Mouse (Mus musculus) 416B (cell line): ENCODE measurements around the gene Rdh9.
"Not testable (repeated sequence)": the region's sequence is repeated elsewhere in the genome, so short reads cannot be mapped to it uniquely, and the experiment has no call there.

Experiments
- DNase-seq: peaks from one replicate; pipeline ENCODE4 v3.0.0; 2011; ENCODE audit warnings: low read depth

The Rdh9 gene

GRCm38 (mm10) chr10:127759181-127760110 lies 16.7 kb upstream of the Rdh9 start, which contains the start of the genes Rdh1 and Rdh16f1:
Rdh1 (plus strand) TSS chr10:127759721.
Rdh16f1 (plus strand) TSS chr10:127759787.
- DNase-seq, result peak; percentile 91

- not testable (repeated sequence) for DNase-seq
These were observed 13.3 kb upstream of the Rdh9 start for GRCm38 (mm10) chr10:127762926-127763325.

- no peak for DNase-seq
These were observed 12.1 kb upstream of the Rdh9 start for GRCm38 (mm10) chr10:127763914-127764680.

GRCm38 (mm10) chr10:127766564-127766963 lies 9.6 kb upstream of the Rdh9 start:
- DNase-seq, result no peak

GRCm38 (mm10) chr10:127782321-127782720 lies 6.1 kb downstream of the Rdh9 start:
- DNase-seq, result not testable (repeated sequence)

- DNase-seq, result not testable (repeated sequence)
These were observed 9.2 kb downstream of the Rdh9 start for GRCm38 (mm10) chr10:127785411-127785810.

GRCm38 (mm10) chr10:127799295-127799694 lies 23.1 kb downstream of the Rdh9 start:
- no peak for DNase-seq

GRCm38 (mm10) chr10:127800891-127801290 lies 24.7 kb downstream of the Rdh9 start, which contains the start of gene Rdh16:
Rdh16 (plus strand) TSS chr10:127801152.
- no peak for DNase-seq

GRCm38 (mm10) chr10:127801612-127802011 lies 25.4 kb downstream of the Rdh9 start:
- no peak for DNase-seq

GRCm38 (mm10) chr10:127802236-127802635 lies 26.1 kb downstream of the Rdh9 start:
- DNase-seq, result no peak

- DNase-seq, result no peak
These were observed 28.2 kb downstream of the Rdh9 start for GRCm38 (mm10) chr10:127804416-127804815.

- no peak for DNase-seq
These were observed 39.7 kb downstream of the Rdh9 start for GRCm38 (mm10) chr10:127815888-127816287.

- not testable (repeated sequence) for DNase-seq
These were observed 41.2 kb downstream of the Rdh9 start for GRCm38 (mm10) chr10:127817268-127817910.

GRCm38 (mm10) chr10:127821806-127822205 lies 45.6 kb downstream of the Rdh9 start:
- not testable (repeated sequence) for DNase-seq

- peak; percentile 75 for DNase-seq
These were observed 49.2 kb downstream of the Rdh9 start for GRCm38 (mm10) chr10:127825386-127825785.

- no peak for DNase-seq
These were observed 52.9 kb downstream of the Rdh9 start for GRCm38 (mm10) chr10:127829121-127829520.

- DNase-seq, result not testable (repeated sequence)
These were observed 58.0 kb downstream of the Rdh9 start for GRCm38 (mm10) chr10:127834186-127834585.

- no peak for DNase-seq
These were observed 59.1 kb downstream of the Rdh9 start for GRCm38 (mm10) chr10:127835292-127835691.

- not testable (repeated sequence) for DNase-seq
These were observed 61.6 kb downstream of the Rdh9 start for GRCm38 (mm10) chr10:127837793-127838192.

- no peak for DNase-seq
These were observed 62.4 kb downstream of the Rdh9 start for GRCm38 (mm10) chr10:127838539-127838938.

GRCm38 (mm10) chr10:127840776-127841175 lies 64.6 kb downstream of the Rdh9 start:
- DNase-seq, result no peak
